Mouse (Mus musculus) natural killer cell, adult 2 months (primary cell): ENCODE data around the gene Tmpo.

Experiments used
- DNase-seq, 2 experiments: peaks; one replicate each; pipeline ENCODE4 v3.0.0; 2022; ENCODE audit warnings: low spot score in 2 of 2

Tmpo gene

GRCm38 (mm10) chr10:91156338-91156737 lies 24.8 kb downstream of the Tmpo start:
- DNase-seq: no peak

- DNase-seq: no peak
Observed at GRCm38 (mm10) chr10:91153894-91154503, 27.1 kb downstream of the Tmpo start.

- DNase-seq: no peak
Observed at GRCm38 (mm10) chr10:91145413-91145812, 35.7 kb downstream of the Tmpo start.

GRCm38 (mm10) chr10:91143313-91144230 lies 37.5 kb downstream of the Tmpo start:
- DNase-seq: no peak

- peak in 1 of 2 experiments; percentile 12 for DNase-seq
Observed at GRCm38 (mm10) chr10:91142654-91143191, 38.4 kb downstream of the Tmpo start.

GRCm38 (mm10) chr10:91141564-91141963 lies 39.6 kb downstream of the Tmpo start:
- DNase-seq: peak; percentile 15 to 32

GRCm38 (mm10) chr10:91139148-91139766 lies 41.9 kb downstream of the Tmpo start:
- no peak for DNase-seq

- DNase-seq: peak; percentile 71 to 77
Observed at GRCm38 (mm10) chr10:91138317-91138716, 42.8 kb downstream of the Tmpo start.

GRCm38 (mm10) chr10:91137400-91137799 lies 43.7 kb downstream of the Tmpo start:
- DNase-seq: peak in 1 of 2 experiments; percentile 10

GRCm38 (mm10) chr10:91135302-91135972 lies 45.7 kb downstream of the Tmpo start:
- no peak for DNase-seq

- no peak for DNase-seq
Observed at GRCm38 (mm10) chr10:91131565-91131964, 49.5 kb downstream of the Tmpo start.

- DNase-seq: no peak
Observed at GRCm38 (mm10) chr10:91130792-91131191, 50.3 kb downstream of the Tmpo start.

- no peak for DNase-seq
Observed at GRCm38 (mm10) chr10:91128551-91129160, 52.5 kb downstream of the Tmpo start.

- no peak for DNase-seq
Observed at GRCm38 (mm10) chr10:91127395-91127794, 53.7 kb downstream of the Tmpo start.

GRCm38 (mm10) chr10:91126618-91127355 lies 54.3 kb downstream of the Tmpo start:
- DNase-seq: no peak

GRCm38 (mm10) chr10:91123828-91124822 lies 57.0 kb downstream of the Tmpo start, which contains the start of gene Slc25a3:
Gene Slc25a3 (minus strand): TSS chr10:91124059.
- peak; percentile 97 to 98 for DNase-seq

GRCm38 (mm10) chr10:91123281-91123827 lies 57.8 kb downstream of the Tmpo start:
- DNase-seq: peak in 1 of 2 experiments; percentile 30

- no peak for DNase-seq
Observed at GRCm38 (mm10) chr10:91122646-91123045, 58.5 kb downstream of the Tmpo start.

- DNase-seq: no peak
Observed at GRCm38 (mm10) chr10:91116958-91117357, 64.2 kb downstream of the Tmpo start.
